In the genomic region with DNA sequence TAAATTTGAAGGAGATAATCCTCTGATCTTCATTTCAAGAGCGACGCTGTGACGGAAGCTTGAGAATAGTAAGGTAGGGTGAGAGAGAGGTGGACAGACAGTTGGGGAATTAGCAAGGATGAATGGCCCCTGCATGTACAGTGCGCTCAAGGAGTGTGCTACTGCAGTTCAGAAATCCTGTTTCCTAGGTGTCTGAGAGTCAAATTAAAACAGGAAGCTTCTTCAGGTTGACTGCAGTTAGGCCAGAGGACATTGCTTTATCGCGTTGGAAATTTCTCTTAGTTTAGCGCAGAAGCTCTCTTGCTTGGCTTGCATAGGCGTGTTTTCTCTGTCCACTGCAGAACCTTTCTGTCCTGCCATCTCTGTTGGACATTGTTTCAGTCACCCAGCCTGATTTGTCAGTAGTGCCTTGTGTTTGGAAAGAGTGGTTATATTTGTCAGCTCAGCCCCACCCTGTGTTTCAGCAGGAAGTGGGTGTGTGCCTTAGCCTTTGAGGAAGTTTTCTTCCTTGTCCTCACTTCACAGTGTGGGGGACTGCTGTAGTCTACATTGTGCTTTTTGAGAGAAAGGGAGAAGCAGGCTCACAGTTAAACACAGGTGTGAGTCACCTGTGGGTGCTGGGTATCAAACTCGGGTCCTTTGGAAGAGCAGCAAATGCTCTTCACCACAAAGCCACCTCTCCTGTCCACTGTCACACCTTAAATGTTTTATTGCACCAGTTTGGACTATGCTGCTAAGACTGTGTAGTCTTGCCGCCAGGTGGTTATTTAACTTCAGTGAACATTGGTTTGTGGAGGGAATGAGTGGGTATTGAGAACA, we compare ENCODE assay signal across 8 mouse cellular contexts. TPM values are rescaled to one million over a fixed set of nuclear protein-coding genes. Genes with fewer than 3 reads are reported as not detected.
DNase-seq lines count a peak whose midpoint lies in the region; ATAC-seq lines count a peak whose summit lies in the region.

No protein-coding gene starts in this region.

- peak; percentile 78 to 87 for ATAC-seq in hematopoietic stem cell, adult 5-6 weeks (replicated peaks in 1 of 2; ENCODE audit: insufficient read depth in 1 of 2, low FRiP score in 2 of 2, low TSS enrichment in 1 of 2, low read depth in 1 of 2, poor library complexity in 2 of 2, severe bottlenecking in 2 of 2)

- DNase-seq in heart, adult 11 months, result peak; percentile 99
- DNase-seq in heart, postnatal 4 days, result no peak
- DNase-seq in MEL-GATA-1-ER (ENCODE audit: extremely low read depth, low read depth), result peak; percentile 75
- DNase-seq in lung, postnatal 4 days, result peak; percentile 53 to 65
- peak; percentile 52 for DNase-seq in thymus, postnatal 4 days
- no peak for DNase-seq in cerebellum, adult 18-20 months
- no peak for DNase-seq in embryo, embryonic 10.5 days (ENCODE audit: low spot score)

RNA-seq across cellular contexts. Expression of a gene that starts 39.1 kb away (rescaled TPM):
- total RNA-seq in heart, postnatal 4 days (2021), result 100 to 1,000 TPM; 141 to 149 TPM
- total RNA-seq in hematopoietic stem cell, adult 5-6 weeks (2017), result 46.9 and 58.8 TPM in 2 replicates

RNA-seq across cellular contexts. Expression of a gene that starts 42.5 kb away (rescaled TPM):
- total RNA-seq in heart, postnatal 4 days (2021), result not detected
- not detected in 2 replicates for total RNA-seq in hematopoietic stem cell, adult 5-6 weeks (2017)

RNA-seq across cellular contexts. Expression of a gene that starts 42.9 kb away (rescaled TPM):
- total RNA-seq in heart, postnatal 4 days (2021), result under 1 TPM; 0.20 to 0.45 TPM
- total RNA-seq in hematopoietic stem cell, adult 5-6 weeks (2017), result 0.25 and 0.50 TPM in 2 replicates

Comparison
In these comparisons a context has a peak if more than half of its experiments do, and no peak if none do; other contexts are left out.
1. DNase-seq: peak in heart, adult 11 months (single experiment), MEL-GATA-1-ER (single experiment), lung, postnatal 4 days (2 of 2) and thymus, postnatal 4 days (single experiment); none in heart, postnatal 4 days (single experiment), cerebellum, adult 18-20 months (0 of 2) and embryo, embryonic 10.5 days (single experiment).